Mouse (Mus musculus) testis, postnatal 10 days (tissue): ENCODE data around the gene Slc17a1.

ENCODE experiments used
- DNase-seq: peaks from one replicate; pipeline ENCODE4 v3.0.0; 2021; ENCODE audit warnings: low spot score

Gene Slc17a1

DNA sequence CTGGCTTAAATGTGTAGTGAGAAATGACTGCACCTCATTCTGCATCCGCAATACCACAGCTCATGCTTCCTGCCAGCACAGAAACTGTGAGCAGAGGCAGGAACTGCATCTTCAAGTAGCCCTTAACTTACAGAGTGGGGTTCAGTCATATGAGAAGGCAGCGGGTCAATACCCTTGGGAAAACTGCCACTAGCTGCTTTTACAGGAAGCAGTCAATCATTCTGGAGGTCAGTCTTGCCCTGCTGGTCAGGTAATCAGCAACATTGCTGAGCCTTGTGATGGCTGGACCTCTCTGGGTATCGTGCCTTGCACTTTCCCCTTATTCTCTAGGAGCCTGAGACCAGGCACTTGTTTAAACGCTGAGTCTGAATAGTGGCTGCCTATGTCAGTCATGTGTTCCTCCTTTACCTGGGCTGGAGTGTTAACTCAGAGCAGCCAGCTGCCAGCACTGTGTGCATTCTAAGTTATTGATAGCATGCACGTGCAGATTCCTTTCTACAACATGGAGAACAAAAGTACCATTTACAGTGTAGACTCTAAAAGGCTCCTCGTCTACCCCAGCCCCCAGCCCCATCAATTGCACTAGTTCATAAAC is 21.6 kb downstream of the Slc17a1 start:
- no peak for DNase-seq

DNA sequence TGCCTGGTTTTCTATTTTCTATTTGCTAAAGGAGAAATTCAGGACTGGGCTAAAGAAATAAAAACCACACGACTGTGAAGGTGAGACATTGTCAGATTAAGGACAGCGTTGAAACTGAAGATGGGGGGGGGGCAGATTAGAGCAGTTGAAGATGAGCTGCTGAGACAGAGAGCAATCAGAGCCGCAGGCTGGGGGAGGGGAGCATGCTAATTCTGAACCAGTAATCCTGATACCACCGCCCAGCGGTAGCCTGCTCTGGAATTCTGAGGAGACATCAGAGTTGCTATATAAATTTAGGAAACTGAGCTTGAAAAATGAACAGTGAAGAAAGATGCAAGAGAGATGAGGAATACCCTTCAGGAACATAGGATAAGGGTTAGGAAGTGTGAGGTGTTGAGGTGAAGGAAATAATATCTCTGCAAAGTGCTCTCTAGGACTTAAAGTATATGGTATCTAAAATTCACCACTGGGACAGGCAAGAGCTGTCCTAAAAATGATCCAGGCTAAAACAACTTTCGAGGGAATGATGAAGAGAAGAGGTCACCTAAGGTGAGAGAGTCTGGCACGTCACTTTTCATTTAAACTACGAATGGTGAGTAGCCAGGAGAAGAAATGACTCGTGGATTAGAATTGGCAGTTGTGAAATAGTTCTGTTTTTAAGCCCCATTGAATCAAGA is 25.2 kb downstream of the Slc17a1 start:
- DNase-seq, result no peak

DNA sequence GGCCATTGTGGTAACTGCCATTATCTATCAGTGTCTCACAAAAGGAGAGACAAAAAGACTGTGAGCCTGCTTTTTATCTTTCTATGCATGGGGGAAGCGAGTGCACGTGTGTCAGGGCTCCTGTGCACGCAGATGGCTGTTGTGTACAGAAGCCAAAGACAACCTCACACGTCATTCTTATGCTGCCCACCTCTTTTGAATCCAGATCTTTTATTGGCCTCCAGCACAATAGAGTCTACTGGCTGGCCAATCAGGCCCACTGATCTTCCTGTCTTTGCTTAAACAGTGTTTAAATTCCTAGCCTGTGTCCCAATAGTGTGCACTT is 25.7 kb downstream of the Slc17a1 start:
- DNase-seq, result no peak

DNA sequence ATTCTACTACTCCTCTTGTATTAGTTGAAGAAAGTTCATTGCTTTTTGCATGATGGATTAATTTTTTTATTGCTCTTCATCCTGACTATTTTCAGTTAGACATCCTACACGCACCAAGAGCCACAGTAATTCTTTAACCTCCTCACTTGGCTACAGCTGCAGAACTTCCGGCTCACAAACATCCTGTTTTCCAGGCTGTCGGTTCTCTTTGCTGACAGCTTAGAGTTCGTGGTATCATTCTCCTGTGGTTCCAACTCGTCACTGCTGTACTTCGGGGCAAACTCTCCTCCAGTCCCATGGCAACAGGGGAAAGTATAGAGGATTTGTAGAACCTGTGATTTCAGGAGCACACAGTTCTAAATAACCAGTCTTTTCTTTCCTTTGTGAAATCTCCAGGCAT is 30.7 kb downstream of the Slc17a1 start:
- DNase-seq, result no peak

DNA sequence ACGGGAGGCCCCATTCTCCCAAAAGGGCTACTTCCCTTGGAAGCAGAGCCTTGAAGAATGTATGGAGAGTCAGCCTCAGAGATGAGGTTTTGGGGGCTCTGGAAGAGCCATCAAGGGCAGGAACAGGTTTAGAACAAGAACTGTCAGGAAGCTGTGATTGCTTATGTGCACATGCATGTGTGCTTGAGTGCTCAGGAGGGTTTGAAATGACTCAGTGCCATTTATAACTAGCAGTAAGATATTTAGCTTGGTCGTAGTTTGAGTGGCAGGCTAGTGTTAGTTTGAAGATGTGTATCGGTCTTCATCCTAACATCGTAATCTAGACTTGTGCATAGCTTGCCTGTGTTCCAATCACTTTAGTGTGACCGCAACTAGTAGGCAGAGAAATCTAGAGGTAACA is 39.4 kb downstream of the Slc17a1 start:
- no peak for DNase-seq

DNA sequence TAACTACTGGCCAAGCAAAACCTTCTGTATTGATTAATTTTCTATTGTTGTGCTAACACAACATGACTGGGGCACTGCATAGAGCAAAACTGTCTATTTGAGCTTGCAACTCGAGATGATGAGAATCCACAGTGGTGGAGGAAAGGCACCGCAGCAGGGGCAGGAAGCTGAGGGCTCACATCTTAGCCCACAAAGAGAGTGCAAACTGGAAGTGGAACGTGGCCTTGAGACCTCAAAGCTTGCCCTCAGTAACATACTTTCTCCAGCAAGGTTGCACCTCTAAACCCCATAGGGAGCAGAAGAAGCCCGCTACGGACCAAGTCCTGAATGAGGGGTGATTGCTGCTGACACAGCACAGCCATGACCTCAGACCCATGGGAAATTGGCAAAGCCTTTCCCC is 42.6 kb downstream of the Slc17a1 start:
- DNase-seq, result no peak

DNA sequence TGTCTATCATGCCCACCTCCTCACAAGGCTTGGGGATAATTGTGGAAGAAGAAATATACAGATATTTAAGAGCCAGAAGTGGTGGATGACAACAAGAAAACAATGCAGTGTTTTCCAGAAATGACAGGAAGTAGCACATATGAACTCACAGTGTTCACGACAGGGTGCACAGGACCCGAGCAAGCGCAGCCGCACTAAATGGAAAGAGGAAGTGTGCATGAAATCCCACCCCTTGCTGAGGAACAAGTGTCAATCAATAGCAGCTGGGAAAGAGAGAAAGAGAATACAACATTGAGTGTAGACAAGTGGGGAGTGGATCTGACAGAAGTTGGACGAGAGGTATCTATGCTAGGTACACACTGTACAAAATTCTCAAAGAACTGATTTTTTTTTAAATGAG is 43.8 kb downstream of the Slc17a1 start:
- no peak for DNase-seq

DNA sequence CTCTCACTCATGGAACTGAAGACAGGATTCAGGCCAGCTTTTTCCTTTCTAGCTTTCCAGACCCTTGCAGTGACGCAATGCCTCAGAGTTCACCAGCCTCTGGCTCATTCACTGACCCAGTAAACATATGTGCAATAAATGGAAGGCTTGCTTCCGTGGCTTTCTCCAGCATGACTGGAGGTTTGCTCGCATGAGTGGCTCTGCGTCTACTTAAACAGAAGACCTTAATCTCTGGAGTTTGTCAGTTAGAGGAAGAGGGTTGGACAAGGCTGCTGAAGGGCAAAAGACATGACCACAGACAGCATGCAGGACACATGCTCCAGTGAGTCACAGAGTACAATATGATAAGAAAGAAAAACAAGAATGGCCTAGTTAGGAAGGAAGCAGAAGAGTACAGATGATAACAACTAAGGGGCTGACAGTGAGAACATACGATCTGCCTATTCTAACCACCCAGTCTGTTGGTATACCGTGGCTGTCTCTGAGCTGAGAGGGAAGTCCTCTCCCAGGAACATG is 46.3 kb downstream of the Slc17a1 start:
- DNase-seq, result no peak

DNA sequence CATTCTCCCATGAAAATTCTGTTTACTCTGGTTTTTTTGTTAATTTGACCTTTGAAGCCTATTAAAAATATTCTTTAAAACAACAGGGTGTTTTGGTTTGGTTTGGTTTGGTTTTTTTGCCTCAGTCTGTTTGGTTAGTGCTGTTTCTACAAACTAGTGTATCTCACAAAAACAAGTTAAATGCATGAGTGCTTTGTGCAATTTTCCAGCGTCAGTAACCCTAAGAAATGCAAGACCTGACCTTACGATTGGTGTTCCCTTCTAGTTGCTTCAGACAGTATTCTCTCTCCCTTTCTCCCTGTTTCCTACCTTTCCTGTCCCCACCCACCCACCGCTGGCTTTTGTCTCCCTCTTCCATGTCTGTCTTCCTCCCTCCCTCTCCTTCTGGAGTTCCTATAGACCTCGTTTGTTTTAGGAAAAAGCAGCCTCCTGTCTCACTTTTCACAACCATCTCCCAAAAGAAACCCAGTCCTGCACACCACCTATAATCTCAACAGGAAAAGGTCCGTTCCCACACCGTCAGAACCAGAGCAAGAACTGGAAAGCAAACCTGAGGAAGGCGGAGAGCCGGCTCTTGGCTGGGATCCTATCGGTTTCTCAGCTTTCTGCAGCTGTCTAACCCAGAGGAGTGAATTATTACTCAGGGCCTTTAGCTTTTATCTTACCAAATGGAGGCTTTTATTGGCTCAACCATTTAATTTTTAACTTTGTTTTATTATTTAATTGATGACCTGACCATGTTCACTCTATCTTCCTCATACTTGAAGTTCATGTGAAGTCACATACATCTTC is 47.0 kb downstream of the Slc17a1 start, which contains the start of gene Slc17a4:
Gene Slc17a4, minus strand, starts transcription at position 634 of the 792 bp plus-strand sequence.
- no peak for DNase-seq

DNA sequence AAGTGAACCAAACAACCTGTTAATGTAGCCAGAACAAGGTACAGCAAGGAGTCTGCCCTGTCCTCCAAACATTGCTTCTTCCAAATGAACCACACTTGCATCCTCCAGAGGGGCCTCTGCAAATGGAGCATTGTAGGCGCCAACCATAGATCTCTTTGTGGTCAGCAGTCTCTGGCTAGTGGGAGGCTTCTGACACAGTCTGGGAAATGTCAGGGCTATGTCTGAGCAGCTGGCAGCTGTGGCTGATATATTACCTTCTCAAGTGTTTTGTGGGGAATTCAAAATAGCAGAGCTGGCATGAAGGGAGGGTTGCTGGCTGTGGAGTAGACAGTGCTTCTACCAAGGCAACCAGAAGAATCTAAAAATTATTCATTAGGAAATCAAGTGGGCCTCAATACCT is 48.6 kb downstream of the Slc17a1 start:
- DNase-seq, result no peak

DNA sequence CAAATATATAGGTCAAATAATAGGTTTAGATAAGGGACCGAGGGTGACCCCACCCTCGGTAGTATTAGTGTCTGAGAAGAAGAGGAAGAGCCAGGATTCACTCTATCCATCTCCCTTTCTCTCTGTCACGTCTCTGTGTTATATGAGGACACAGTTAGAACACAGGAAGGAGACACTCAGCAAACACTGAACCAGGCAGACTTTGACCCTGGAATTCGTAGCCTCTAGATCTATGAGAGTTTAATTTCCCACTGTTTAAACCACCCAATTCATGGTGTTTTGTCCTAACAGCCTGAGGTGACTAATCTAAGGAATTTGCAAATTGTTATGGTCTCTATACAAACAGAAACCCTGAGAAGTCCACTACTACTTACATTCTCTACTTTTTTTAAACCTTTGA is 50.1 kb downstream of the Slc17a1 start:
- DNase-seq, result no peak

DNA sequence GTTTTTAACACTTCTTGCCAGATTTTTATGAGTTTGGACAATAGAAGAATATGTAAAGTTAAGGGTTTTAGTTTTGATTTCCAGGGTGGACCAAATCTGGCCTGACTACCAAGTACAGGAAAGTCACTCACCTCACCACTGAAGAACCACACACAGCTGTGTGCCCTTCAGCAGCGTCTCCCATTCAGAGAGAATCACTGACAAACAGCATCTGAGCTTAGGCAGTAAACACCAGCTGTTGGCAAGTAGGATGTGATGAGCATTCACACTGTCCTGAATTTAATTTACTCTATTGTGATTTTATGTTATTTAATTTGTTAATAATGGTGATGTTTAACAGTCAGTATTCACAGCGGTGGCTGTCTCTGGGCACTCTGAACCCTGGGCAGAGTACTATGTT is 58.2 kb downstream of the Slc17a1 start:
- no peak for DNase-seq

DNA sequence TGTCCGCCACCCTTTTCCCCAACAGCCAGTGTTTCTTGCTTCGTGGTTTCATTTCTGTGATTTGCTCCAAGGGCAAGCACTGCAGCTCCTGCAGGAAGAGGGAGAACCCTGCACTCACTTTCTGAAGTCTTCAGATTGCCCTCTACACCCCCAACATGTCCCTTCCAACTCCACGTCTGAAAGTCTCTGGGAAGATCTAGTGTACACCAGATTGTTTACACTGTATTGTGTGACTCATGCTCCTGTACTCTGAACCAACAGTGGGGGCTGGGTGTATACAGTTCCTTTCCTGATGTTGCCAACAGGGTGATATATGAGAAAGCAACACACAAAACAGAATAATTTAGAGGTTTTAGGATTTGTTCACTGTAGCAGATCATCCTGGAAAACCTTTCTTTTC is 61.1 kb downstream of the Slc17a1 start:
- no peak for DNase-seq

DNA sequence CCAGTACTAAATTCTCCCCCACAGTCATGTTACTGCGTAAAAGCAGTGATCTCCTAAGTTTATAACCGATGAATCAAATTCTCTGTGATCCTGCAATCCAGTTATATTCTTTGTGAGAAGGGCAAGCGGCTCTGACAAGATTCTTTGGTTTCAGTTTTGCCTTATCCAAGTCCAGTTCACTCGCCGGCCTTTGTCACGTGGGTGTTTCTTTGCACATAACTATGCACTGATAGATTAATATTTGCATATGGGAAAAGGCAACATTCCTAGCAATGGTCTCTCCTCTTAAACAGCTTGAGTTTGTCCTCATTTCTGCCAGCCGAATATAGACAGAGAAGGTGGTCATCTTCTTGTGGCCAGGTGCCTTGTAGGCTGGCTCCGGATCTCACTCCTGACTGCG is 62.9 kb downstream of the Slc17a1 start:
- no peak for DNase-seq

DNA sequence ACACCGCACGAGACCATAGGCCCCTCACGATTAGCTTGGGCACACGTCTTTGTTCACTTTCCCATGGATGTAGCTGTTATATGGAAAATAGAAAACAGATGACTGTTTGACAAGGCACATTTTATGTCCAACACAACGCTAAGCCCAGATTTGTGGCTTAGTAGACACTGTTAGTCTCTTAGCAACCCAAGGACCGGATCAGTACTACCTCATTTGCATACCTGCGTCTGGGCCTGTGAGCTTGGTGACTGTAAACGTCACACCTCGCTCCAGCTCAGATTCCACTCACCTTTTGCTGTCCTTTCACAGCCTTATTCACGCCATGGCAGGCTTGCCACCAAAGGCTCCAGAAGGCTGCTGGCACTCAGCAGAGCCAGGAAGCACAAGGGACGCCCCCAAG is 63.4 kb downstream of the Slc17a1 start:
- no peak for DNase-seq

DNA sequence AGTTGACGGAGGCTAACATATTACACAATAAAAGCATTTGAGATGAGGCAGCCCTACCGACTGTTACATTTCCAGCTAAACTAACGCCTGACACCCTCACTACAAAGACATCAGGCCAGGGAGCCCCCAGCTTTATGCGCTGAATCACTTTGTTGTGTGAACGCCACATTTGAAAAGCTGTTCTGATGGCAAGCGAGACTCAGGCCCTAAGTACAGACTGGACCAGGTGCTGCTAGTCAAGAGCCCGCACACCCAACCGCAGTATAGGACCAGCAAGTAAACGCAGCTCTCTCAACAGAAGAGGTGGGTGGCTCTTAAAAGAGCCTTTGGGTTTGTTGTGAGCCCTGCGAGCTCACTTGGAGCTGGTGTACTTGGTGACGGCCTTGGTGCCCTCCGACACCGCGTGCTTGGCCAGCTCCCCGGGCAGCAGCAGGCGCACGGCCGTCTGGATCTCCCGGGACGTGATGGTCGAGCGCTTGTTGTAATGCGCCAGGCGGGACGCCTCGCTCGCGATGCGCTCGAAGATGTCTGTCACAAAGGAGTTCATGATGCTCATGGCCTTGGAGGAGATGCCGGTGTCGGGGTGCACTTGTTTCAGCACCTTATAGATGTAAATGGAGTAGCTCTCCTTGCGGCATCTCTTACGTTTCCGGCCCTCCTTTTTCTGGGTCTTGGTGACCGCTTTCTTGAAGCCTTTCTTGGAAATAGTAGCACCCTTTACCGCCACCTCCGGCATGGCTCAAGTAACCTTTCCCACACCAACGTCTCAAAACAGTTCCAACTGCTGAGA is 66.1 kb downstream of the Slc17a1 start, which contains the start of gene Hist1h2ba:
Gene Hist1h2ba, minus strand, starts transcription at position 736 of the 790 bp plus-strand sequence.
- DNase-seq, result no peak

DNA sequence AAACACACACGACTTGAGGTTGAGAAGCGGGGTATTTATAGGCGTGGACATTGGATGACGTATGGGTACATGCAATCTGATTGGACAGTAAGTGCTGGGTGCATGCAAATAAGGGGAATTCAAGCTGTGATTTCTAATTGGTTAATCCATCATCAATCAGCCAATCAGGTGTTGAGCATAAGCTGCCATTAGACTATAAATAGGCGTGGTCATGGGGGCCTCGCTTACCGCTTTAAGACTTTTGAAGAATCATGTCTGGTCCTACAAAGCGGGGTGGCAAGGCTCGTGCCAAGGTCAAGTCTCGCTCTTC is 66.6 kb downstream of the Slc17a1 start, which contains the start of gene Hist1h2aa:
Gene Hist1h2aa, plus strand, starts transcription at position 252 of the 310 bp plus-strand sequence.
- no peak for DNase-seq

DNA sequence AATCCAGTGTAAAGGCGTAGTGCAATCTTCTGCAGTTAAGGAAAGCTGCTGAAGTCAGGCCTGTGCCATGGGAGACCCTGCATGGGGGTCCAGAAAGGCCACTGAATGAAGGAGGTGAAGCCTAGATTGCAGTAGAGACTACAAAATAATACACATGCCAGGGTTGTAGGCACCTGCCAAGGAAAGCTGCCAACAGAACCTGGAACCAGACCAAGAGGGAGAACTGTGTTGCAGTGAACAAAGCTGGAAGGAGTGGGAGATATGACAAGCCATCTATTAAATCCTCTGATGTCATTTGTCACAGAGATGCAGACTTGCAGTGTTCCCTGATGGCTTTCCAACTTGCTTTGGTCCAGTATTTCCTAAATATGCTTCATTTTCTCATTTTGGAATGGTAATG is 71.1 kb downstream of the Slc17a1 start:
- no peak for DNase-seq

DNA sequence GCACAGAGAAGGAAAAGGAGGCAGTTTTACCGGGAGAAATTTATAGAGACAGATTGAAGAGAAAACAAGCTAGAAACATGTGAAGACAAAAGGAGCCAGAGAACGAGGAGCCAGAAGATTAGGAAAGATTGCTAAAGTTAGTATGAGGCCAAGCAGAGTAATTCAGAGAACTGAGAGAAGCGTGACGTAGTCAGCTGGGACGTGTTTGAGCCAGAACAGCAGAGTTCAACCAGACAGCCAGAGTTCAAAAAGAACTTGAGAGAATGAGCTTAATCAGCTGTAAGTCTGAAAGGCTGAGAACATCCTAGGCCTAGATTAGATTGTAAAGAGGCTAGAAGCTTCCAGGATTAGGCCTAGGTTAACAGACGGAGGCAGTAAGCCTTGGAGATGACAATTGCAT is 72.7 kb downstream of the Slc17a1 start:
- DNase-seq, result no peak

DNA sequence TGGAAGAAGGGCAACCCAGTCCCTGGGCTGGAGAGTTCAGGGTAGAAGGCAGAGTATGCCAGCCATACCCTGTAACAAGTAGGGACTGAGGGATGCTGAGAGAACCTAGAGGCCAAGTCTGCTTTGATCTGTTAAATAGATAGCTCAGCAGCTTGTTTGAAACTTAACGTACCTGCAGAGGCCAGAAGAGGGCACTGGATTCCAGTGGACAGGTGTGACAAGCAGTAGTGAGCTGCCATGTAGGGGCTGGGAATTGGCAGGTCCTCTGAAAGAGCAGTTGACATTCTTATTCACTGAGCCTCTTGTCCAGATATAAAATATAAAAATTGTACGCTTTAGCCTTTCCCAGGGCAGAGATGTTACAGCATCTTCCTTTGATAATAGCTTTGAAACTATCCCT is 75.3 kb downstream of the Slc17a1 start:
- no peak for DNase-seq
